Mouse (Mus musculus) testis, postnatal 14 days (tissue): ENCODE data around the gene Gm5483.
"Not testable (repeated sequence)": the region's sequence is repeated elsewhere in the genome, so short reads cannot be mapped to it uniquely, and the experiment has no call there.

ENCODE experiments used
- DNase-seq: peaks from one replicate; pipeline ENCODE4 v3.0.0; 2021; ENCODE audit warnings: low spot score

Gene Gm5483

DNA sequence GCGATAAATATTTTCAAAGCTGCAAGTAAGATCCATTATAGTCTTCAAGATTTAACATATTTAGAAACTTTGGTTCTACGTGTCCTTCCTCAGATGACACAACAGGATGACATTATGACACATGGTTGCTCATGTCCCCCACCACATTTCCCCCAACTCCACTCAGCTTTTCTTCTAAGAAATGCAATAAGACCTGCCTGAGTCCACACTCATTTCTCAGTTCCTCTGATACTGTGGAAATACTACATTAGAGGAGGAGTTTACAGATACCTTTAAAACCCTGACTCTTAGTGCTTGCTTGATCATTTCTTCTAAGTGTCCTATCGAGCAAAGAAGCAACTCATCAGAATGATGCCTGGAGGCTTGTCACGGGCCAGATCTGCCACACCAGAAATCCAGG lies at the start of gene Gm5483:
TSS of gene Gm5483 (plus strand) at position 301 of the 400 bp plus-strand sequence.
- DNase-seq = not testable (repeated sequence)

DNA sequence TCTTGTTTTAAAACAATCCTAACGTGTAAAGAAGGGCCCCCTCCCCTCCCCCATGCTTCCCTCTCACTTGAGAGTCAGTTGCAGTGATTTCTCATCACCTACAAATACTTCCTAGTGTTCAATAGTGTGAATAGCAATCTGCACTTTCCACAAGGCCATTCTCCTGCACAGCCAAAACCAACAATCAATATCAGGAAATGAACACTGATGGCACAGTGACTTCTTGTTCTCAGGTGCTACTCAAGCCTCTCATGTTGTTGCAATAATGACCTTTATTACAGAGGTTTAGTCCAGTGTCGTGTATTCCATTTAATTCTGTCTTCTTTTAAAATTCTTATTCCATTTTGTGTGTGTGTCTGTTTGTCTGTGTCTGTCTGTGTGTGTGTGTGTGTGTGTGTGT lies 45.8 kb upstream of the Gm5483 start:
- no peak for DNase-seq

DNA sequence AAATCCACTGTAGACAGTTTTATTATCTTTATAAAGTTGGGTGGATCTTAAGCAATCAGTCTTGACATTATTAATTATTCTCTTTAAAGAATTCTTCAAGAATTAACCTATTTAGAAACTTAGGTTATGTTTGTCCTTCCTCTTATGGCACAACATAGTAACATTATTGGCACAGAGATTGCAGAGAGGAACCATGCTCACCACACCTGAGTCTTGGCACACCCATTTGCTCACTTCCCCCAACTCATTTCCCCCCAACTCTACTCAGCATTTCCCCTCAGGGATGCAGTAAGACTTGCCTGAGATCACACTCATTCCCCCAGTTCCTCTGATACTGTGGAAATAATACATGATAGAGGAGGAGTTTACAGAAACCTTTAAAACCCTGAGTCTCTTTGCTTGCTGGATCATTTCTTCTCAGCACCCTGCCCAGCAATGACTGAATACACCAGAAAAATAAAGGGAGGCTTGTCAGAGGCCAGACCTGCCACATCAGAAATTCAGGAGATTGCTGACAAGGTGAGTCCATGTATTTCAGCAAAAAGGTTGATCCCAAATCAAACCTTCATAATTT lies 27.5 kb upstream of the Gm5483 start, which contains the start of gene Stfa2l1:
TSS of gene Stfa2l1 (plus strand) at position 410 of the 574 bp plus-strand sequence.
- DNase-seq = no peak

DNA sequence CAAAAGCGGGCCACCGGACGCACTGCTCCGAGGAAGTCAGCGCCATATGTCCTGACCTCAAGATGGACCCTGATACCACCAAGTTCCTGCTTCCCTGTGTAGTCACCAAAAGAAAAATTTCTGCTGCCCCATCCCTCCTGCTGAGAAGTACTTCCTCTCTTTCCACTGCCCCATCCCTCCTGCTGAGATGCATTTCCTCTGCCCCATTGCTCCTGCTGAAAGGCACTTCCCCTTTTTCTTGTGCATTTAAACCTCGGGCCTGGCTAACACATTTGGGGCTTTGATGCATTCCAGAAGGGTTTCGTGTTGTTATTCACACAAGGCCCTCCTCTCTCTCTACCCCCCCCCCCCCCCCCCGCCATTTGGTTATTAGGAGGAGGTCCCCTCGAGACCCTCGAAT lies 16.2 kb upstream of the Gm5483 start:
- DNase-seq = not testable (repeated sequence)

DNA sequence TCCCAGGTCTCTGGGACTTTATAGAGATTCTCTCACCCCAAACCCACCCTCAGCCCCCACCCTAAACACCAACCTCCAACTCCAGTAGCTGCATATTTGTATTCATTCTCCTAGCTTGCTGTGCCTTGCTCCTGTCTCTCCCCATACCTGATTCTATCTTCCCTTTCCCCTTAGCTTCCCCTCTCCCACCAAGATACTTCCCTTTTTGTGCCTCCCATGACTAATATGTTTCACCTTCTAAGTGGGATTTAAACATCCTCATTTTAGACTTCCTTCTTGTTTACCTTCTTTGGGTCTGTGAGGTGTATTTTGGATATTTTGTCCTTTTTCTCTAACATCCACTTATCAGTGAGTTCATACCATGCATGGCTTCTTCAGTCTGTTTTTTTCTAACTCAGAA lies 7.9 kb upstream of the Gm5483 start:
- DNase-seq = no peak

DNA sequence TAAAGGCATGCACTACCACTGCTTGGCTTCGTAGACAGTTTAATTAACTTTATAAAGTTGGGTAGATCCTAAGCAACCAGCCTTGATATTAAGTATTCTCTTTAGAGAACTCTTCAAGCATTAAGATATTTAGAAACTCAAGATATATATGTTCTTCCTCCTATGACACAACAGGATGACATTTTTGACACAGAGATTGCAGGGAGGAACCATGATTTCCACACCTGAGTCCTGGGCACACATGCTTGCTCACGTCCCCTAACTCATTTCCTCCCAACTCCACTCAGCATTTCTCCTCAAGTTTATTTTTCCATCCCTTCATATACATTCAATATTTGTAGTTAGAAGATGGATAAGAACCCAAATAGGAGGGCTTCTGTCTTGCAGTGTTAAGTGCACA lies 4.1 kb upstream of the Gm5483 start:
- no peak for DNase-seq

DNA sequence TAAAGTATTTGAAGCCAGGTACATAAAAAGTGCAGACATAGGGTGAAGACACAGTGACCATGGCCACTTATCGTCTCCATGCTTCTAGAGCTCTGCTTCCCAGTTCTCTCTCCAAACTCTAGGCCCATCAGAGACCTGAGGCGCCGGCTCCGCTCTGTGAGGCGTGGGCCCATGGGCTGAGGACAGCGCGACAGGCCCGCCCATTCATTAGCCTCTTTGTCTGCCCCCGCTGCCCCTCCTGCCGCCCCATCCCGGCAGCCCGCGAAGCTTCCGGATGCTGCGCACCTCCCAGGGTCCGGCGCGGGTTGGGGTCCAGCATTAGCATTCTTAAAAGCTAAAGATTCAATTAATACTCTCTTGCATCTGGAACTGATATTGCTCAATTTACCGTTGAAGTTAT lies 15.2 kb downstream of the Gm5483 start:
- DNase-seq = no peak

DNA sequence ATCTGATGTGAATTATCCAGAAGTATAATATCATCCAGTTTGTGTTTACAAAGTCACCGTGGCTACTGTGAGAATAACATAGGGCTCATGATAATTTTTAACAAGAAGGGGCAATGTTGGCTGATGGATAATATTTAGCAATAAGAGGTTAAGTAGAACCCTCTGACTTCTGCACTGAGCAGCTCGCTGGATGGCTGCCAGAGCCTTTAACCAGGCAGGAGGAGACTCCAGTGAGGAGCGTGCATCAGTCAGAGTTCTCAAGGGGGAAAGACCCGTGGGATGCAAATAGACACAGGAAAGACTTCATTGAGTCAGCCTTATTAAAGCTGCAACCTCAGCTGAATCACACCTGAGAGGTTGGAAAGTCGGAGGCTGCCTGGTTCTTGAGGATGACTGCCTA lies 19.8 kb downstream of the Gm5483 start:
- no peak for DNase-seq

DNA sequence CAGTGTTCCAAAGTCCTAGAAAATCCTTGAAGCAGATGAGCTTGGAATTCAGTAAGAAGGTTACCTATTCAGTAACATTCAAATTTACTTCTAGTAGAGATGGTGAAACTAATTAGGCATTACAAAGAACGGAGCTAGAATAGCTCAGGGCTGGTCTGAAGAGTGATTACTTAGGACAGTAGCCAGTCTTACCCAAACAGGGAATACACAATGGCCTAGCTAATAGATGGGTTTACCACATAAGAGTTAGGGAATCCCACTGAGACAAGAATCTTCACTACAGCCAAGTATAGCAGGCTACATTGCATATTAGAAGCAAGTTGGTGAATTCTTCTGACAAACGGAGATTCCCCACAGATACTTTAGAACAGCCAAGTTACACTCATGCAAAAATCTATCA lies 21.7 kb downstream of the Gm5483 start:
- not testable (repeated sequence) for DNase-seq

DNA sequence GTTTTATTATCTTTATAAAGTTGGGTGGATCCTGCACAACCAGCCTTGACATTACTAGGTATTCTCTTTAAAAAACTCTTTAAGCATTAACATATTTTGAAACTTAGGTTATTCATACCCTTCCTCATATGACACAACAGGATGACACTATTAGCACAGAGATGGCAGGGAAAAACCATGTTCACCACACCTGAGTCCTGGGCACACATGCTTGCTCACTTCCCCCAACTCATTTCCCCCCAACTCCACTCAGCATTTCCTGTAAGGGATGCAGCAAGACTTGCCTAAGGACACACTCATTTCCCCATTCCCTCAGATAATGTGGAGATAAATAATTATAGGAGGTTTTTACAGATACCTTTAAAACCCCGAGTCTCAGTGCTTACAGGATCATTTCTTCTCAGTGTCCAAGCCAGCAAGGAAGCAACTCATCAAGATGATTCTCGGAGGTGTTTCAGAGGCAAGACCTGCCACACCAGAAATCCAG lies 26.0 kb downstream of the Gm5483 start, which contains the start of gene Gm5416:
TSS of gene Gm5416 (plus strand) at position 437 of the 487 bp plus-strand sequence.
- no peak for DNase-seq

DNA sequence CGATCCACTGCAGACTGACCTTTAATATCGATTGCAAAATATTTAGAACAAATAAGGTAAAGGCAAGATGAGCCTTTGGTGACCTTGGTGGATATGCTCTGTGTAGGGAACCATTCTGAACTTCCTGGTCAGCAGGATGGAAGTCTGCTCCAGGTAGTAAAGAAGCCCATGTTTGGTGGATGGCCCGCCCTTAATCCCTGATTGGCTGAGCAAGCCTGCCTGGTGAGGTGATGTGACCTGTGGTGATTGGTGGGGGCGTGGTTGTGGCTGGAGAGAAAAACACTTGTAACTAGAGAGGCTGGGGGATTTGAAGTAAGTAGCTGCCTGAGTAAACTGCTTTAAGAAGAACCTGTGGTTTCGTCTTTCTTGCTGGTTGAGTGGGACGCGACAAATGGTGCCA lies 37.2 kb downstream of the Gm5483 start, which contains the start of gene 2010005H15Rik:
TSS of gene 2010005H15Rik (plus strand) at position 301 of the 400 bp plus-strand sequence.
- not testable (repeated sequence) for DNase-seq
